Mouse (Mus musculus): ENCODE measurements at regions not wholly inside any gene's neighbourhood (a gene's known extent, or its start where the extent isn't known, plus 50 kb on each side); places are given as distances from the start of the nearest gene placed in this dataset.

DNA sequence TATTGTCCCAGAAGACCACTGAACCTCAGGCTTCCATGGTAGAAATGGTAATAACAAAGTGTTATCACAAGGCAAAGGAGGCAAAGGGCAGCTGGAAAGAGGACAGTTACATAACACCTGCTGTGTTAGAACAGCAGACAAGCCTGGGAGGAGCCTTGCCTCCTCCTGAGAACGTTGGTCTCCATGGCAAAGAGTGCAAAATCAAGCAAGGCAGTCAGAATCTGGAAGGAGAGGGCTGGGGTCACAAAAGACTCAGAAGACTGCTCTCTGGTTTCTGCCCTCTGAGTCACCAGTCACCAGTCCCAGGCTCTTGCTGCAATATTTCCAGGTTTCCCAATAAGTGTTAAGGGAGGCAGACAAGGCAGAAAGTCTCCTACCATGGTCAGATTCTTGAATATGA is 197.3 kb downstream of the Ibtk start:
- H3K36me3 ChIP-seq (ENCODE audit: control insufficient read depth, insufficient read depth, low read length), result no peaks in the 10 kb centered on the region
- H3K27me3 ChIP-seq (ENCODE audit: control insufficient read depth, insufficient read depth, low read length), result no peaks in the 10 kb centered on the region
- H3K9me3 ChIP-seq (ENCODE audit: control insufficient read depth, low read depth, low read length), result no peaks in the 10 kb centered on the region
- no peak overlapping the region for H3K27ac ChIP-seq (ENCODE audit: low read length)
- ATAC-seq (ENCODE audit: insufficient number of reproducible peaks, insufficient read depth, low FRiP score, low read depth), result no peak
- no peak overlapping the region for H3K9ac ChIP-seq (replicated peaks; ENCODE audit: low read depth, low read length)
- H3K4me2 ChIP-seq (replicated peaks; ENCODE audit: low read depth, low read length), result no peak overlapping the region
- H3K4me1 ChIP-seq (ENCODE audit: control insufficient read depth, insufficient read depth, low read length), result no peaks in the 10 kb centered on the region
- H3K4me3 ChIP-seq (ENCODE audit: low read depth, low read length), result no peak overlapping the region
- 28% methylated on average over 1 of the region's 1 CpGs for WGBS

DNA sequence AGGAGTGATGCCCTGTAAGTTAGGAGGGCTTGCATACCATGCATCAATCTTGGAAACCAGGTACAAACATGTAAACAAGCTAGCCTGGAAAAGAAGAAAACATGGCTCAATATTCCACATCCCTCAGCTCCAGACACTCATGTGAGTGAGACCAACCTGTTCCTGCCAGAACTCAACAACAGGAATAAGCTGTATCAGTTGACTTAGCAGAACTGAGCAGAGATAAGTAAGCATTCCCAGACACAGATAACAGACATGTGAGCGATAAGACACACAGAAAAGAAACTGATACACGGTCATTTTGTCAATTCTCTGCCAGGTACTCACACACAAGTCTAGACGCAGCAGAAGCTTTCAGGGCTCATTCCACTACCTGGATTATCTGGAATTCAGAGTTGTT is 198.7 kb downstream of the Ibtk start:
- no peak for ATAC-seq (ENCODE audit: insufficient number of reproducible peaks, insufficient read depth, low FRiP score, low read depth)
- H3K27me3 ChIP-seq (ENCODE audit: control insufficient read depth, insufficient read depth, low read length), result no peaks in the 10 kb centered on the region
- H3K36me3 ChIP-seq (ENCODE audit: control insufficient read depth, insufficient read depth, low read length), result no peaks in the 10 kb centered on the region
- no peaks in the 10 kb centered on the region for H3K9me3 ChIP-seq (ENCODE audit: control insufficient read depth, low read depth, low read length)
- no peaks in the 10 kb centered on the region for H3K4me1 ChIP-seq (ENCODE audit: control insufficient read depth, insufficient read depth, low read length)
- 57% methylated on average over 3 of the region's 3 CpGs for WGBS
- no peak overlapping the region for H3K9ac ChIP-seq (replicated peaks; ENCODE audit: low read depth, low read length)
- H3K4me2 ChIP-seq (replicated peaks; ENCODE audit: low read depth, low read length), result no peak overlapping the region
- no peak overlapping the region for H3K27ac ChIP-seq (ENCODE audit: low read length)
- no peak overlapping the region for H3K4me3 ChIP-seq (ENCODE audit: low read depth, low read length)

DNA sequence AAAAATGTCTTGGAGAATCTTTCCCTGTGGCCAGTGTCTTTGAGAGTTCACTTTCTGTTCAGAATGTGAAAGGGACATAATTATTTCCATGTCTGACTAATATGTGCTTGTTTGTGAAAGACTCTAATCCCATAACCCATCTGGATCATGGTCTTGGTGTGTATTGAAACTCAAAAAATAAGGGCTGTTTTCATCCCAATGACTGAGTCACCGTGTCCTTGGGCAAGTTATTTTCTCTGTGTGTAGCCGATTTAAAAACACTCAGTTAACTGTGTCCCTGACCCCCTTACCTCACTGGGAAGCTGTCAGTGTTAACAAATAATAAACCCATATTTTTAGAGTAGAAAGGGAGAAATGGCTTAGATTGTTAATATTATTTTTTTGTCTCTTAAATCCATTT is 202.9 kb downstream of the Ibtk start:
- WGBS, result 67% methylated on average over 2 of the region's 2 CpGs
- ATAC-seq (ENCODE audit: insufficient number of reproducible peaks, insufficient read depth, low FRiP score, low read depth), result no peak
- no peak overlapping the region for H3K4me3 ChIP-seq (ENCODE audit: low read depth, low read length)
- no peak overlapping the region for H3K9ac ChIP-seq (replicated peaks; ENCODE audit: low read depth, low read length)
- H3K27me3 ChIP-seq (ENCODE audit: control insufficient read depth, insufficient read depth, low read length), result no peaks in the 10 kb centered on the region
- no peak overlapping the region for H3K4me2 ChIP-seq (replicated peaks; ENCODE audit: low read depth, low read length)
- H3K4me1 ChIP-seq (ENCODE audit: control insufficient read depth, insufficient read depth, low read length), result no peaks in the 10 kb centered on the region
- H3K27ac ChIP-seq (ENCODE audit: low read length), result no peak overlapping the region
- H3K36me3 ChIP-seq (ENCODE audit: control insufficient read depth, insufficient read depth, low read length), result no peaks in the 10 kb centered on the region
- no peaks in the 10 kb centered on the region for H3K9me3 ChIP-seq (ENCODE audit: control insufficient read depth, low read depth, low read length)

DNA sequence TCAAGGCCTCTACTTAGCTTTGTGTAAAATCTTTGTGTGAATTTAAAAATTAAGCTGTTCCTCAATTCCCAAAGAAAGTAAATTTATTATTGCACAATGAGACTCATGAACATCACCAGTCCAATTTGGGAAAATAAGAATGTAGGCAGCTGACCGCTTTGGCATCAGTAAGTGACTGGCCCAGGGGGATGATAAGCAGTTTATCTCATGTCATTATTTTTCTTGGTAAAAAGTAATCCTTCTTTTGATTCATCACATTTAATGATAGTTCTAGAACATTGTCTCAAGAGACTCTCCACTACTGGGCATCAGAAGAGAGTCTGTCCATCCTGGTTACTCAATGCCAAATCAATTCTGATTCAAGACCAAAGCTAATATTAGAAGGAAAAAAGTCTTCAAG is 203.6 kb downstream of the Ibtk start:
- H3K27me3 ChIP-seq (ENCODE audit: control insufficient read depth, insufficient read depth, low read length), result no peaks in the 10 kb centered on the region
- no peaks in the 10 kb centered on the region for H3K9me3 ChIP-seq (ENCODE audit: control insufficient read depth, low read depth, low read length)
- no peaks in the 10 kb centered on the region for H3K4me1 ChIP-seq (ENCODE audit: control insufficient read depth, insufficient read depth, low read length)
- no peak overlapping the region for H3K4me2 ChIP-seq (replicated peaks; ENCODE audit: low read depth, low read length)
- H3K27ac ChIP-seq (ENCODE audit: low read length), result no peak overlapping the region
- no peaks in the 10 kb centered on the region for H3K36me3 ChIP-seq (ENCODE audit: control insufficient read depth, insufficient read depth, low read length)
- WGBS, result 91% methylated on average over 1 of the region's 1 CpGs
- ATAC-seq (ENCODE audit: insufficient number of reproducible peaks, insufficient read depth, low FRiP score, low read depth), result no peak
- H3K9ac ChIP-seq (replicated peaks; ENCODE audit: low read depth, low read length), result no peak overlapping the region
- H3K4me3 ChIP-seq (ENCODE audit: low read depth, low read length), result no peak overlapping the region

DNA sequence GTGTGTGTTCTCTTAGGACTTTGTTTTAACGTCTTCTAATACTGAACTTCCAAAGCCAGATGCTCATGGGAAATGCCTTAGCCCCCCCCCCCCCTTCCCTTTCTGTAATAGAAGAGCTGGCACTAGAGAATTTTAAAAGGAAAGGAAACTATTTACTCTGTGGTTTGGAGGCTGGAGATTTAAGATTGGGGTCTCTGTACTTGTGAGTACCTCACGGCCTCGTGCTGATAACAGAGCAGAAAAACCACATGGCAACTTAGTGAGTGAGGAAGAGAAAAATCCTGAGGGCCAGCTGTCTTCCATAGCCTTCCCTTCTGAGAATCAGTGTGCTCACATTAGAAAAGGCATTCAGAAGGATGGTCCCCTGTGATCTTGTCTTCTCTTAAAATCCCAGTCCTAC is 210.6 kb downstream of the Ibtk start:
- WGBS, result 44% methylated on average over 3 of the region's 3 CpGs
- Histone ChIP-seq H3K4me2 (replicated peaks; ENCODE audit: low read depth, low read length) (no peak overlapping the region), H3K4me1 (ENCODE audit: control insufficient read depth, insufficient read depth, low read length) (no peaks in the 10 kb centered on the region), H3K9me3 (ENCODE audit: control insufficient read depth, low read depth, low read length) (no peaks in the 10 kb centered on the region), H3K36me3 (ENCODE audit: control insufficient read depth, insufficient read depth, low read length) (no peaks in the 10 kb centered on the region), H3K27me3 (ENCODE audit: control insufficient read depth, insufficient read depth, low read length) (no peaks in the 10 kb centered on the region), H3K27ac (ENCODE audit: low read length) (no peak overlapping the region), H3K9ac (replicated peaks; ENCODE audit: low read depth, low read length) (no peak overlapping the region), H3K4me3 (ENCODE audit: low read depth, low read length) (no peak overlapping the region)
- ATAC-seq (ENCODE audit: insufficient number of reproducible peaks, insufficient read depth, low FRiP score, low read depth), result no peak

DNA sequence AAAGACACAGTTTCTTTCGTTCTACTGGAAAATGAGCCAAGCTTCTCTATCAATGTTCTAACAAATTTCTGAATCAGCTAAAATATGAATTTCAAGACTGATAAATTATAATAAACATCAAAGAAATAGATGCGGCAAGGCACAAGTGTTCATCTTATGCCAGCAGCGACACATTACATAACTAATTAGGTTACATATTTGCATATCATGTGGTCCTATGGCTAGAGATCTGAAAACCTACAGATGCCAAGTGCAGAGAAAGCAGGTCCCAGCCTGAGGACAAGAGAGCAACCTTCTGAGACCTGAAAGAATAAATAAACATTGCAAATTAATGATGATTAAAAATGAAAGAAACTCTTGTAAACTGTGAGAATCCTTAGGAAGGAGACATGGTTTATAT is 201.3 kb upstream of the Tent5a start:
- Histone ChIP-seq H3K27ac (ENCODE audit: low read length) (no peak overlapping the region), H3K4me2 (replicated peaks; ENCODE audit: low read depth, low read length) (no peak overlapping the region), H3K9me3 (ENCODE audit: control insufficient read depth, low read depth, low read length) (no peaks in the 10 kb centered on the region), H3K27me3 (ENCODE audit: control insufficient read depth, insufficient read depth, low read length) (no peaks in the 10 kb centered on the region), H3K9ac (replicated peaks; ENCODE audit: low read depth, low read length) (no peak overlapping the region), H3K4me3 (ENCODE audit: low read depth, low read length) (no peak overlapping the region), H3K36me3 (ENCODE audit: control insufficient read depth, insufficient read depth, low read length) (no peaks in the 10 kb centered on the region), H3K4me1 (ENCODE audit: control insufficient read depth, insufficient read depth, low read length) (no peaks in the 10 kb centered on the region)
- ATAC-seq (ENCODE audit: insufficient number of reproducible peaks, insufficient read depth, low FRiP score, low read depth), result no peak
- WGBS, result 85% methylated on average over 3 of the region's 3 CpGs

DNA sequence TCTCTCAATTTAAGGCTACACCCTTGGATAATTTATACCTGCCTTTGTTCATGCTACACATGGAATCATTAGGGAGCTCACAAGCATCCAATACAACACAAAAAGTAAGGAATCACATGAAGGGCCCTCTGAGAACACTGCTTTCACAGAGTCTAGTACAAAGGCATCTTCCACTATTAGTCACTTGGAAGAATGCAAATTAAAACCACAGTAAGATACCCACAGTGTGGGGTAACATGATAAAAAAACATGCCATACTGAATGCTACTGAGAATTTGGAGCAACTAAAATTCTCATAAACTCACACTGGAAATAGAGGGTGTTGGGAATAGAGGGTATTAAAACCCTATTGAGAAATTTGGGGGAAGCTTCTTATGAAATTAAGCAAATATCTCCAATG is 197.6 kb upstream of the Tent5a start:
- Histone ChIP-seq H3K4me1 (ENCODE audit: control insufficient read depth, insufficient read depth, low read length) (no peaks in the 10 kb centered on the region), H3K27ac (ENCODE audit: low read length) (no peak overlapping the region), H3K9ac (replicated peaks; ENCODE audit: low read depth, low read length) (no peak overlapping the region), H3K27me3 (ENCODE audit: control insufficient read depth, insufficient read depth, low read length) (no peaks in the 10 kb centered on the region), H3K9me3 (ENCODE audit: control insufficient read depth, low read depth, low read length) (no peaks in the 10 kb centered on the region), H3K4me3 (ENCODE audit: low read depth, low read length) (no peak overlapping the region), H3K4me2 (replicated peaks; ENCODE audit: low read depth, low read length) (no peak overlapping the region), H3K36me3 (ENCODE audit: control insufficient read depth, insufficient read depth, low read length) (no peaks in the 10 kb centered on the region)
- no peak for ATAC-seq (ENCODE audit: insufficient number of reproducible peaks, insufficient read depth, low FRiP score, low read depth)

DNA sequence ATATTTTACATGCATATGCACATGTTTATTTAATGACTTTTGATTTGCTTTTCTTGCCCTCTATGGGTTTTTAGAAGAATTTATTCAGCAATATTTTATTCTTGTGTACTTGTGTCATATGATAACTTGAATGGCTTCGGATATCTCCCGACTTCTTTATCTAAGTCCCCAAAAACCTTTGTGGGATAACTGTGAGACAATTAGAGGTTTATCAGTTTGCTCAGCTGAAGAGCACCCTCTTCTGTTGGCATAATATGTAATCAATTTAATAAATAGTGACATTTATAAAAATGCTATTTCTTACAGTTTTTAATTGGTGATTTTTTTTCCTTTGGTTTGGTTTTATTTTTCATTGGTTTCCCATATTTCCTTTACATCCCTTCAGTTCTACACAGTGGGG is 194.2 kb upstream of the Tent5a start:
- ATAC-seq (ENCODE audit: insufficient number of reproducible peaks, insufficient read depth, low FRiP score, low read depth), result no peak
- H3K4me3 ChIP-seq (ENCODE audit: low read depth, low read length), result no peak overlapping the region
- WGBS, result 82% methylated on average over 2 of the region's 2 CpGs
- no peak overlapping the region for H3K27ac ChIP-seq (ENCODE audit: low read length)
- no peak overlapping the region for H3K4me2 ChIP-seq (replicated peaks; ENCODE audit: low read depth, low read length)
- H3K36me3 ChIP-seq (ENCODE audit: control insufficient read depth, insufficient read depth, low read length), result no peaks in the 10 kb centered on the region
- no peaks in the 10 kb centered on the region for H3K9me3 ChIP-seq (ENCODE audit: control insufficient read depth, low read depth, low read length)
- H3K9ac ChIP-seq (replicated peaks; ENCODE audit: low read depth, low read length), result no peak overlapping the region
- H3K4me1 ChIP-seq (ENCODE audit: control insufficient read depth, insufficient read depth, low read length), result no peaks in the 10 kb centered on the region
- no peaks in the 10 kb centered on the region for H3K27me3 ChIP-seq (ENCODE audit: control insufficient read depth, insufficient read depth, low read length)

DNA sequence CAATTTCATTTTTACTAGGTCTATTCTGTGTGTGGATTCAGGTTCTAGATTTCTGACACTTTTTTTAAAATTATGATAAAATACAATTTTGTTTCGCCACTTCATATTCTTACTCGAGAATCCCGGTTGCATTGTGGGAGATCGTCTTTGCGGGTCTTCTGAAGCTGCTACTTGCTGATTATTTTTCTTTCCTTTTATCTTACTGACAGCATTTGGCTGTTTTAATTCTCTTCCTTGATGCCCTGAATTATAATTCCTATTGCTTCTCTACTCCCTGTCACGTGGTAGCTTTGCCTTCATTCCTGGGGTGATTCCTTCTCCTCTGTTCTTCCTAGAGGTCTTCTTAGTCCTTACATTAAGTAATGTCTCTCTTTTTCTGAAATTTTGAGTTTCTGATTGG is 193.8 kb upstream of the Tent5a start:
- no peak overlapping the region for H3K4me3 ChIP-seq (ENCODE audit: low read depth, low read length)
- H3K27me3 ChIP-seq (ENCODE audit: control insufficient read depth, insufficient read depth, low read length), result no peaks in the 10 kb centered on the region
- ATAC-seq (ENCODE audit: insufficient number of reproducible peaks, insufficient read depth, low FRiP score, low read depth), result no peak
- no peaks in the 10 kb centered on the region for H3K4me1 ChIP-seq (ENCODE audit: control insufficient read depth, insufficient read depth, low read length)
- no peak overlapping the region for H3K9ac ChIP-seq (replicated peaks; ENCODE audit: low read depth, low read length)
- no peaks in the 10 kb centered on the region for H3K36me3 ChIP-seq (ENCODE audit: control insufficient read depth, insufficient read depth, low read length)
- H3K4me2 ChIP-seq (replicated peaks; ENCODE audit: low read depth, low read length), result no peak overlapping the region
- no peaks in the 10 kb centered on the region for H3K9me3 ChIP-seq (ENCODE audit: control insufficient read depth, low read depth, low read length)
- 84% methylated on average over 6 of the region's 6 CpGs for WGBS
- no peak overlapping the region for H3K27ac ChIP-seq (ENCODE audit: low read length)

Measured in stomach, embryonic 14.5 days (tissue).